Mouse (Mus musculus) spleen, adult 2 months (tissue): ENCODE data around the gene Ssc5d.
A peak's percentile ranks its signal among the peaks of the same experiment; 100 is the strongest.

ENCODE experiments used
- CTCF ChIP-seq: fragments of 200-500 bp; IDR thresholded peaks from 2 replicates; pipeline ENCODE4 v1.5.1; 2011; ENCODE audit warnings: mild to moderate bottlenecking, inconsistent platforms; ENCODE audit not compliant: insufficient read depth, insufficient read length, insufficient replicate concordance; ENCODE audit errors: extremely low read depth
- POLR2A ChIP-seq: fragments of 200-500 bp; IDR thresholded peaks from 2 replicates; pipeline ENCODE4 v1.6.1; 2011; ENCODE audit warnings: low read depth, low read length, inconsistent platforms

GRCm38 (mm10) chr7:4923586-4924364, 1.8 kb upstream of the Ssc5d start:
- TF ChIP-seq POLR2A (no peak), CTCF (0 out of 2 replicates have a peak, but pooled peaks have one; percentile 2)
